Mouse (Mus musculus) heart, embryonic 14.5 days (tissue): ENCODE data around the gene Dock2. TPM values are rescaled to one million over a fixed set of nuclear protein-coding genes. Genes with fewer than 3 reads are reported as not detected.

Source experiments
- ATAC-seq: fragments of 200-750 bp; cut with Nextera tagmentation; 2 replicates; pipeline ENCODE4 v1.8.0; 2017; ENCODE audit warnings: low read depth, moderate TSS enrichment; ENCODE audit not compliant: insufficient number of reproducible peaks, insufficient read depth, low FRiP score
- H3K27ac ChIP-seq, 2 experiments: fragments of 200-500 bp in 1 of 2; fragments of 300-500 bp in 1 of 2; sonication (generic) in 1 of 2; replicated peaks in 1 of 2; 2 replicates each; pipeline ENCODE4 v1.5.1; 2012 to 2014; ENCODE audit warnings: low read depth in 2 of 2, low read length in 2 of 2, control low read depth in 1 of 2, mild to moderate bottlenecking in 1 of 2, mixed read lengths in 1 of 2; ENCODE audit not compliant: control insufficient read depth in 1 of 2, insufficient read depth in 1 of 2
- H3K27me3 ChIP-seq: fragments of 300-500 bp; sonication (generic); 2 replicates; pipeline ENCODE4 v1.6.1; 2014; ENCODE audit warnings: mild to moderate bottlenecking, low read length, control low read depth; ENCODE audit not compliant: control insufficient read depth, insufficient read depth
- H3K36me3 ChIP-seq: fragments of 300-500 bp; sonication (generic); 2 replicates; pipeline ENCODE4 v1.6.1; 2014; ENCODE audit warnings: mild to moderate bottlenecking, control low read depth, low read length, mixed read lengths; ENCODE audit not compliant: control insufficient read depth, insufficient read depth
- H3K4me1 ChIP-seq, 2 experiments: fragments of 200-500 bp in 1 of 2; fragments of 300-500 bp in 1 of 2; sonication (generic) in 1 of 2; 2 replicates each; pipeline ENCODE4 v1.6.1; 2012 to 2014; ENCODE audit warnings: low read length in 2 of 2, control low read depth in 1 of 2, mixed read lengths in 1 of 2; ENCODE audit not compliant: control insufficient read depth in 2 of 2, insufficient read depth in 2 of 2
- H3K4me2 ChIP-seq: fragments of 300-500 bp; sonication (generic); 2 replicates; pipeline ENCODE4 v1.6.1; 2014; ENCODE audit warnings: mild to moderate bottlenecking, low read length
- H3K4me3 ChIP-seq, 2 experiments: fragments of 200-500 bp in 1 of 2; fragments of 300-500 bp in 1 of 2; sonication (generic) in 1 of 2; 2 replicates each; pipeline ENCODE4 v1.5.1; 2012 to 2014; ENCODE audit warnings: low read length in 2 of 2, mild to moderate bottlenecking in 2 of 2, control low read depth in 1 of 2, low read depth in 1 of 2, moderate library complexity in 1 of 2; ENCODE audit not compliant: control insufficient read depth in 1 of 2, insufficient read depth in 1 of 2
- H3K9ac ChIP-seq: fragments of 300-500 bp; sonication (generic); 2 replicates; pipeline ENCODE4 v1.6.1; 2014; ENCODE audit warnings: mild to moderate bottlenecking, low read length
- H3K9me3 ChIP-seq: fragments of 300-500 bp; sonication (generic); 2 replicates; pipeline ENCODE4 v1.6.1; 2016; ENCODE audit warnings: low read length, control low read depth; ENCODE audit not compliant: control insufficient read depth
- WGBS: fragments of 180-500 bp; shearing (Covaris S2); extraction: QIAGEN DNeasy Blood & Tissue Kit; methylation state at CpG from one replicate; pipeline ENCODE4 v1.1.7; 2014; 5-methylcytosine and 5-hydroxymethylcytosine counted together
- polyA plus RNA-seq: library from polyadenylated mRNA; unstranded; fragments of >200 nt; fragmentation: Nextera tagmentation; extraction: Ambion mirVana; gene quantifications from 2 replicates; pipeline ENCODE4 v1.2.1, GENCODE M21; 2014

Gene Dock2
- polyA plus RNA-seq, 1 experiment from 2014 or later: 1.6 TPM

- H3K4me1 ChIP-seq: no peaks in the 10 kb centered on the region
- no peak overlapping the region for H3K4me2 ChIP-seq
Observed at GRCm38 (mm10) chr11:34492986-34493385, 290.7 kb downstream of the Dock2 start.

GRCm38 (mm10) chr11:34492223-34492622 lies 291.5 kb downstream of the Dock2 start:
- H3K36me3 ChIP-seq: no peaks in the 10 kb centered on the region
- WGBS: 61% methylated on average over 2 of the region's 2 CpGs
- H3K27me3 ChIP-seq: no peaks in the 10 kb centered on the region
- no peaks in the 10 kb centered on the region for H3K9me3 ChIP-seq
- no peak for ATAC-seq
- H3K4me1 ChIP-seq: peaks cover 0 to 2% of the 10 kb centered on the region in 2 experiments; a peak in 1 of 4 replicates
- H3K9ac ChIP-seq: no peak overlapping the region
- H3K4me3 ChIP-seq: no peak overlapping the region
- no peak overlapping the region for H3K27ac ChIP-seq
- H3K4me2 ChIP-seq: no peak overlapping the region

More at GRCm38 (mm10) chr11:34492986-34493385, 290.7 kb downstream of the Dock2 start:
- ATAC-seq: no peak
- WGBS: 80% methylated on average over 3 of the region's 3 CpGs
- Histone ChIP-seq H3K4me3 (no peak overlapping the region), H3K36me3 (no peaks in the 10 kb centered on the region), H3K27ac (no peak overlapping the region), H3K27me3 (no peaks in the 10 kb centered on the region), H3K9me3 (no peaks in the 10 kb centered on the region), H3K9ac (no peak overlapping the region)

- WGBS: 87% methylated on average over 6 of the region's 6 CpGs
Observed at GRCm38 (mm10) chr11:34489548-34489947, 294.1 kb downstream of the Dock2 start.

GRCm38 (mm10) chr11:34479301-34479700 lies 304.4 kb downstream of the Dock2 start:
- Histone ChIP-seq H3K27ac (no peak overlapping the region), H3K9ac (no peak overlapping the region), H3K4me1 (peaks cover 0 to 2% of the 10 kb centered on the region in 2 experiments; a peak in 1 of 4 replicates), H3K36me3 (no peaks in the 10 kb centered on the region), H3K27me3 (no peaks in the 10 kb centered on the region), H3K9me3 (no peaks in the 10 kb centered on the region), H3K4me3 (no peak overlapping the region), H3K4me2 (no peak overlapping the region)
- no peak for ATAC-seq
- 69% methylated on average over 5 of the region's 5 CpGs for WGBS

More at GRCm38 (mm10) chr11:34489548-34489947, 294.1 kb downstream of the Dock2 start:
- Histone ChIP-seq H3K27me3 (no peaks in the 10 kb centered on the region), H3K9ac (no peak overlapping the region), H3K9me3 (0 out of 2 replicates have a peak, but pooled peaks cover 6% of the 10 kb centered on the region), H3K4me3 (no peak overlapping the region), H3K27ac (no peak overlapping the region), H3K4me2 (no peak overlapping the region), H3K4me1 (peaks cover 0 to 2% of the 10 kb centered on the region in 2 experiments; a peak in 1 of 4 replicates), H3K36me3 (no peaks in the 10 kb centered on the region)
- ATAC-seq: no peak

GRCm38 (mm10) chr11:34469792-34470191 lies 313.9 kb downstream of the Dock2 start:
- Histone ChIP-seq H3K9ac (no peak overlapping the region), H3K4me1 (no peaks in the 10 kb centered on the region), H3K36me3 (no peaks in the 10 kb centered on the region), H3K4me2 (no peak overlapping the region), H3K27ac (no peak overlapping the region), H3K9me3 (no peaks in the 10 kb centered on the region), H3K27me3 (no peaks in the 10 kb centered on the region), H3K4me3 (no peak overlapping the region)
- ATAC-seq: no peak
- WGBS: 93% methylated on average over 2 of the region's 2 CpGs

- WGBS: 45% methylated on average over 3 of the region's 3 CpGs
- Histone ChIP-seq H3K36me3 (no peaks in the 10 kb centered on the region), H3K4me2 (no peak overlapping the region), H3K4me3 (no peak overlapping the region), H3K27ac (no peak overlapping the region), H3K4me1 (no peaks in the 10 kb centered on the region), H3K27me3 (no peaks in the 10 kb centered on the region), H3K9me3 (no peaks in the 10 kb centered on the region), H3K9ac (no peak overlapping the region)
- no peak for ATAC-seq
Observed at GRCm38 (mm10) chr11:34468571-34468970, 315.1 kb downstream of the Dock2 start.

GRCm38 (mm10) chr11:34467056-34467455 lies 316.6 kb downstream of the Dock2 start:
- H3K27ac ChIP-seq: no peak overlapping the region
- WGBS: 33% methylated on average over 1 of the region's 1 CpGs
- no peaks in the 10 kb centered on the region for H3K9me3 ChIP-seq
- H3K4me2 ChIP-seq: no peak overlapping the region
- no peaks in the 10 kb centered on the region for H3K36me3 ChIP-seq
- no peak for ATAC-seq
- no peak overlapping the region for H3K9ac ChIP-seq
- H3K4me3 ChIP-seq: no peak overlapping the region
- H3K4me1 ChIP-seq: no peaks in the 10 kb centered on the region
- no peaks in the 10 kb centered on the region for H3K27me3 ChIP-seq

- no peaks in the 10 kb centered on the region for H3K36me3 ChIP-seq
- H3K9me3 ChIP-seq: no peaks in the 10 kb centered on the region
- H3K4me1 ChIP-seq: no peaks in the 10 kb centered on the region
- no peak for ATAC-seq
- 80% methylated on average over 4 of the region's 4 CpGs for WGBS
- no peak overlapping the region for H3K4me2 ChIP-seq
- H3K9ac ChIP-seq: no peak overlapping the region
- H3K27ac ChIP-seq: no peak overlapping the region
- no peaks in the 10 kb centered on the region for H3K27me3 ChIP-seq
- no peak overlapping the region for H3K4me3 ChIP-seq
Observed at GRCm38 (mm10) chr11:34449944-34450343, 333.7 kb downstream of the Dock2 start.
